Mouse (Mus musculus) spleen, adult 2 months (tissue): ENCODE measurements around the gene Jade1.

Experiments
- CTCF ChIP-seq: fragments of 200-500 bp; IDR thresholded peaks from 2 replicates; pipeline ENCODE4 v1.5.1; 2011; ENCODE audit warnings: mild to moderate bottlenecking, inconsistent platforms; ENCODE audit not compliant: insufficient read depth, insufficient read length, insufficient replicate concordance; ENCODE audit errors: extremely low read depth
- POLR2A ChIP-seq: fragments of 200-500 bp; IDR thresholded peaks from 2 replicates; pipeline ENCODE4 v1.6.1; 2011; ENCODE audit warnings: low read depth, low read length, inconsistent platforms

DNA sequence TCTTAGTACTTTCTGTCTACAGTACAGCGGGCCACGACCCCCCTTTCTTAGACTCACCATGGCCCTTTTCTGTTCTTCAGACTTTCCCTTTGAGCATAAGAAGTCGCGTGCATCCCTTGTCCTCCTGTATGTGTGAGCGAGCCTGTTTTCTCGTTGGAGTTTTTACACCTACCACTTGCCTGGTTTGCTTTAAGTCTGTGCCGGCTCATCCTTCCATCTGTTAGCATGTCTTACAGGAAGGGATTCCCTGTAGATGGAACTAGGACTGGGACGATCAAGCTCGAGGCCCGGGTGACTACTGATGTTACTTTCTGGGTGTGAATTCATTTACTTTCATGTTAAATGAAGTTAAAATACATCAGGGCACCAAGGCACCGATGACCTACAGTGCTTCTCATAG lies 17.4 kb downstream of the Jade1 start:
- TF ChIP-seq POLR2A (no peak), CTCF (no peak)
